Mouse (Mus musculus): Measurements from ENCODE around the gene Lasp1. TPM values are rescaled to one million over a fixed set of nuclear protein-coding genes. Genes with fewer than 3 reads are reported as not detected.

Gene Lasp1
- polyA plus RNA-seq, 1 experiment from 2014 or later: 85.1 TPM

DNA sequence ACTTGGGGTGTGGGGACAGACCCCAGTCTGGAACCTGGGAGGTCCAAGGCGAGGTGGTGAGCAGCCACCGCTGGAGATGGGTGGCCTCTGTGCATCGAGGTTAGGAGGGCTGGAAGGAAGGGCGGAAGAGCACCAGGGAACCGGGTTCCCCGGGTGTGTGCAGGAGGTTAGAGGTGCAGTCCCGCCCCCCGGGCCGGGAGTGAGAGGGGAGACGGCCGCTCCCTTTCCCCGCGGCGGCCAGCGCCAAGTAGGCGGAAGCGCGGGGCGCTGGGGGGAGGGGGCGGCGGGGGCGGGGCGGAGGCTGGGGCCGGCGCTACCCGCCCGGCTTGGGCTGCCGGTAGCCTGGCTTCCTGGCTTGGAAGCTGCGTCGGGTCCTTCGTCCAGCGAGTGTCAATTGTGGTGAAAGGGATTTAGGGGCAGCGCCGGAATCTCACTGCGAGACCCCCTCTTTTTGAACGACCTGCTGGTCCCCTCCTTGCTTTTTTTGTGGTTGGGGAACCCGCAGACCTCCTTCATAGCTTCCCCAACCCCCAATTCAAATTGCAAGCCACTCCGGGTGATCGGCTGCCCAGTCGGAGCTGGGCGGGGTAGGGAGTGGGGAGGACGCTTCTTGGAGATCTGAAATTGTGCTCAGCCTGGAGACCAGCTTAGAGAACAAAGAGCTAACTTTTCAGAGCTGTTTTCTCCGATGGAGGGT lies 1.3 kb downstream of the Lasp1 start:
- DNase-seq (ENCODE audit: low spot score): peak; percentile 90
- WGBS: under 1% methylated on average over 29 of the region's 43 CpGs

DNA sequence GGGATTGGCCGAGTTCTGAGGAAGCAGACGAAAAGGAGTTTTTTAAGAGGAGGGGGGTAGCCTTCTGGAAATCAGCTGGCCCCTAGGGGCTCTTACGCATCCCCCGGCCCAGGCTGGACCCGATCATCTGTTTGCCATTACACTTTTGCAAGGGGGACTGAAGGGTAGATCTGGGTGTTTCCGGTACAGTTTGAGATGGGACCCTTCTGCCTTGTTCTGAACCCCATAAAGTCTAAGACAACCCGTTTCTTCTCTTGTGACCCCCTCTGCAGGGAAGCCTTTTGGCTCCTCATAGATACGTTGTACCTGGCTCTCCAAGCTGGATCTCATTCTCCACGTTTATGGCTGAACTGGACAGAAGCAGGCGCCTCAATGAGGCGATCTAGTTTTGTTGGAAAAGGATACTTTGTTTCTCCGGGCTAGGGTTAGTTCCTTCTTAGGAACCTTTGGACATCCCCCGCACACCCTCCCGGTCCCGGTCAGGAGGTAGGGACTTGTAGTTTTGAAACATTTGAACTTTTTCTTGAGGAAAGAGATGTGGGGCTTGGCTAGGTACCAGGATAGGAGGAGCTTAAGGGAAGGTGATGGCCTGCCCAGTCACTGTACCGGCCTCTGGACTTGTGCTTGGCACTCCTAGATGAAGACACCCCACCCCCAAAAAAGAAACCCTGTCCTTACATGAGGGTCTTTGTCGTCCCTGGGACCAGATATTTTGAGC lies 2.0 kb downstream of the Lasp1 start:
- Histone ChIP-seq H3K36me3 (ENCODE audit: control insufficient read depth, insufficient read depth, low read length) (no peaks in the 10 kb centered on the region), H3K9me3 (ENCODE audit: control insufficient read depth, low read length) (no peaks in the 10 kb centered on the region), H3K9ac (ENCODE audit: low read length) (peak overlapping the region; percentile 87), H3K4me3 (ENCODE audit: low read depth, low read length) (peak overlapping the region; percentile 99), H3K4me1 (replicated peaks; ENCODE audit: control insufficient read depth, insufficient read depth, low read length) (peaks cover 47% of the 10 kb centered on the region), H3K27me3 (replicated peaks; ENCODE audit: control insufficient read depth, insufficient read depth, low read length) (no peaks in the 10 kb centered on the region), H3K27ac (ENCODE audit: low read depth) (peak overlapping the region; percentile 96), H3K4me2 (ENCODE audit: low read length) (peak overlapping the region; percentile 89)
- WGBS: 3% methylated on average over 17 of the region's 17 CpGs
- DNase-seq (ENCODE audit: low spot score) (peak; percentile 75), ATAC-seq (replicated peaks; ENCODE audit: low FRiP score, low TSS enrichment, low read depth) (no peak)

More for the DNA sequence above, 1.3 kb downstream of the Lasp1 start:
- Histone ChIP-seq H3K9me3 (ENCODE audit: control insufficient read depth, low read length) (no peaks in the 10 kb centered on the region), H3K27ac (ENCODE audit: low read depth) (peak overlapping the region; percentile 96), H3K4me3 (ENCODE audit: low read depth, low read length) (peak overlapping the region; percentile 99), H3K9ac (ENCODE audit: low read length) (peak overlapping the region; percentile 87), H3K36me3 (ENCODE audit: control insufficient read depth, insufficient read depth, low read length) (no peaks in the 10 kb centered on the region), H3K27me3 (replicated peaks; ENCODE audit: control insufficient read depth, insufficient read depth, low read length) (no peaks in the 10 kb centered on the region), H3K4me2 (ENCODE audit: low read length) (peak overlapping the region; percentile 89), H3K4me1 (replicated peaks; ENCODE audit: control insufficient read depth, insufficient read depth, low read length) (peaks cover 40% of the 10 kb centered on the region)
- peak; percentile 54 for ATAC-seq (replicated peaks; ENCODE audit: low FRiP score, low TSS enrichment, low read depth)

GRCm38 (mm10) chr11:97801409-97802193 lies 2.8 kb downstream of the Lasp1 start:
- Histone ChIP-seq H3K36me3 (ENCODE audit: control insufficient read depth, insufficient read depth, low read length) (no peaks in the 10 kb centered on the region), H3K27ac (ENCODE audit: low read depth) (peak overlapping the region; percentile 96), H3K9me3 (ENCODE audit: control insufficient read depth, low read length) (no peaks in the 10 kb centered on the region), H3K4me2 (ENCODE audit: low read length) (peak overlapping the region; percentile 89), H3K27me3 (replicated peaks; ENCODE audit: control insufficient read depth, insufficient read depth, low read length) (no peaks in the 10 kb centered on the region), H3K9ac (ENCODE audit: low read length) (peak overlapping the region; percentile 87), H3K4me1 (replicated peaks; ENCODE audit: control insufficient read depth, insufficient read depth, low read length) (peaks cover 54% of the 10 kb centered on the region), H3K4me3 (ENCODE audit: low read depth, low read length) (peak overlapping the region; percentile 99)
- 16% methylated on average over 8 of the region's 8 CpGs for WGBS
- DNase-seq (ENCODE audit: low spot score) (peak; percentile 83), ATAC-seq (replicated peaks; ENCODE audit: low FRiP score, low TSS enrichment, low read depth) (0 out of 2 replicates have a peak, but pooled peaks have one; percentile 4)

GRCm38 (mm10) chr11:97802194-97802470 lies 3.3 kb downstream of the Lasp1 start:
- 19% methylated on average over 1 of the region's 1 CpGs for WGBS
- peak overlapping the region; percentile 96 for H3K27ac ChIP-seq (ENCODE audit: low read depth)
- DNase-seq (ENCODE audit: low spot score) (no peak), ATAC-seq (replicated peaks; ENCODE audit: low FRiP score, low TSS enrichment, low read depth) (no peak)
- H3K4me2 ChIP-seq (ENCODE audit: low read length): peak overlapping the region; percentile 89
- H3K36me3 ChIP-seq (ENCODE audit: control insufficient read depth, insufficient read depth, low read length): peaks cover 4% of the 10 kb centered on the region; the same call in 1 of the 2 replicates
- H3K9ac ChIP-seq (ENCODE audit: low read length): no peak overlapping the region
- H3K27me3 ChIP-seq (replicated peaks; ENCODE audit: control insufficient read depth, insufficient read depth, low read length): no peaks in the 10 kb centered on the region
- peak overlapping the region; percentile 99; the same call in 1 of the 2 replicates for H3K4me3 ChIP-seq (ENCODE audit: low read depth, low read length)
- H3K4me1 ChIP-seq (replicated peaks; ENCODE audit: control insufficient read depth, insufficient read depth, low read length): peaks cover 60% of the 10 kb centered on the region
- no peaks in the 10 kb centered on the region for H3K9me3 ChIP-seq (ENCODE audit: control insufficient read depth, low read length)

- Histone ChIP-seq H3K27ac (ENCODE audit: low read depth) (peak overlapping the region; percentile 96), H3K4me2 (ENCODE audit: low read length) (peak overlapping the region; percentile 89), H3K9ac (ENCODE audit: low read length) (no peak overlapping the region), H3K4me1 (replicated peaks; ENCODE audit: control insufficient read depth, insufficient read depth, low read length) (peaks cover 62% of the 10 kb centered on the region), H3K9me3 (ENCODE audit: control insufficient read depth, low read length) (no peaks in the 10 kb centered on the region), H3K4me3 (ENCODE audit: low read depth, low read length) (0 out of 2 replicates have a peak overlapping the region, but pooled peaks have one; percentile 99), H3K36me3 (ENCODE audit: control insufficient read depth, insufficient read depth, low read length) (peaks cover 8% of the 10 kb centered on the region; the same call in 1 of the 2 replicates), H3K27me3 (replicated peaks; ENCODE audit: control insufficient read depth, insufficient read depth, low read length) (no peaks in the 10 kb centered on the region)
- WGBS: 32% methylated on average over 6 of the region's 6 CpGs
- DNase-seq (ENCODE audit: low spot score) (no peak), ATAC-seq (replicated peaks; ENCODE audit: low FRiP score, low TSS enrichment, low read depth) (no peak)
Measured at GRCm38 (mm10) chr11:97802495-97802894, 3.7 kb downstream of the Lasp1 start.

GRCm38 (mm10) chr11:97803847-97804246 lies 5.0 kb downstream of the Lasp1 start:
- 61% methylated on average over 5 of the region's 5 CpGs for WGBS

GRCm38 (mm10) chr11:97804841-97805661 lies 6.3 kb downstream of the Lasp1 start:
- H3K9me3 ChIP-seq (ENCODE audit: control insufficient read depth, low read length): no peaks in the 10 kb centered on the region
- ATAC-seq (replicated peaks; ENCODE audit: low FRiP score, low TSS enrichment, low read depth) (0 out of 2 replicates have a peak, but pooled peaks have one; percentile 14), DNase-seq (ENCODE audit: low spot score) (peak; percentile 74)
- peak overlapping the region; percentile 80 for H3K27ac ChIP-seq (ENCODE audit: low read depth)
- WGBS: 9% methylated on average over 9 of the region's 9 CpGs
- H3K27me3 ChIP-seq (replicated peaks; ENCODE audit: control insufficient read depth, insufficient read depth, low read length): no peaks in the 10 kb centered on the region
- H3K36me3 ChIP-seq (ENCODE audit: control insufficient read depth, insufficient read depth, low read length): peaks cover 28% of the 10 kb centered on the region
- peak overlapping the region; percentile 55 for H3K4me2 ChIP-seq (ENCODE audit: low read length)
- peaks cover 87% of the 10 kb centered on the region for H3K4me1 ChIP-seq (replicated peaks; ENCODE audit: control insufficient read depth, insufficient read depth, low read length)
- H3K9ac ChIP-seq (ENCODE audit: low read length): 0 out of 2 replicates have a peak overlapping the region, but pooled peaks have one; percentile 6
- H3K4me3 ChIP-seq (ENCODE audit: low read depth, low read length): peak overlapping the region; percentile 21

More at GRCm38 (mm10) chr11:97803847-97804246, 5.0 kb downstream of the Lasp1 start:
- no peak overlapping the region for H3K4me3 ChIP-seq (ENCODE audit: low read depth, low read length)
- peaks cover 75% of the 10 kb centered on the region for H3K4me1 ChIP-seq (replicated peaks; ENCODE audit: control insufficient read depth, insufficient read depth, low read length)
- no peaks in the 10 kb centered on the region for H3K27me3 ChIP-seq (replicated peaks; ENCODE audit: control insufficient read depth, insufficient read depth, low read length)
- DNase-seq (ENCODE audit: low spot score) (no peak), ATAC-seq (replicated peaks; ENCODE audit: low FRiP score, low TSS enrichment, low read depth) (no peak)
- H3K27ac ChIP-seq (ENCODE audit: low read depth): peak overlapping the region; percentile 80
- no peak overlapping the region for H3K9ac ChIP-seq (ENCODE audit: low read length)
- H3K9me3 ChIP-seq (ENCODE audit: control insufficient read depth, low read length): no peaks in the 10 kb centered on the region
- peaks cover 19% of the 10 kb centered on the region for H3K36me3 ChIP-seq (ENCODE audit: control insufficient read depth, insufficient read depth, low read length)
- H3K4me2 ChIP-seq (ENCODE audit: low read length): peak overlapping the region; percentile 55; the same call in 1 of the 2 replicates
